Mouse (Mus musculus) intestine, postnatal 0 days (tissue): ENCODE measurements around the gene Krt16. TPM values are rescaled to one million over a fixed set of nuclear protein-coding genes. Genes with fewer than 3 reads are reported as not detected.
A peak's percentile ranks its signal among the peaks of the same experiment; 100 is the strongest.
"Not testable (repeated sequence)": the region's sequence is repeated elsewhere in the genome, so short reads cannot be mapped to it uniquely, and the experiment has no call there.

Source experiments
- ATAC-seq: fragments of 200-750 bp; cut with Nextera tagmentation; 2 replicates; pipeline ENCODE4 v1.8.0; 2017; ENCODE audit warnings: mild to moderate bottlenecking, moderate TSS enrichment, moderate library complexity
- H3K27ac ChIP-seq: fragments of 300-500 bp; sonication (generic); 2 replicates; pipeline ENCODE4 v1.5.1; 2014; ENCODE audit warnings: mild to moderate bottlenecking, low read depth, low read length, moderate library complexity
- H3K27me3 ChIP-seq: fragments of 300-500 bp; sonication (generic); replicated peaks from 2 replicates; pipeline ENCODE4 v1.6.1; 2014; ENCODE audit warnings: low read length, mixed read lengths; ENCODE audit not compliant: control insufficient read depth, insufficient read depth
- H3K36me3 ChIP-seq: fragments of 300-500 bp; sonication (generic); 2 replicates; pipeline ENCODE4 v1.6.1; 2014; ENCODE audit warnings: mild to moderate bottlenecking, moderate library complexity; ENCODE audit not compliant: control insufficient read depth, insufficient read depth
- H3K4me1 ChIP-seq: fragments of 300-500 bp; sonication (generic); replicated peaks from 2 replicates; pipeline ENCODE4 v1.6.1; 2014; ENCODE audit warnings: antibody characterized with exemption, low read length, mixed read lengths; ENCODE audit not compliant: control insufficient read depth, insufficient read depth
- H3K4me2 ChIP-seq: fragments of 300-500 bp; sonication (generic); replicated peaks from 2 replicates; pipeline ENCODE4 v1.6.1; 2014; ENCODE audit warnings: low read depth, mild to moderate bottlenecking, moderate library complexity
- H3K4me3 ChIP-seq: fragments of 300-500 bp; sonication (generic); 2 replicates; pipeline ENCODE4 v1.5.1; 2014; ENCODE audit warnings: low read depth, low read length
- H3K9ac ChIP-seq: fragments of 300-500 bp; sonication (generic); 2 replicates; pipeline ENCODE4 v1.6.1; 2014; ENCODE audit warnings: mild to moderate bottlenecking, low read depth, low read length
- H3K9me3 ChIP-seq: fragments of 300-500 bp; sonication (generic); 2 replicates; pipeline ENCODE4 v1.6.1; 2016; ENCODE audit warnings: mixed run types; ENCODE audit not compliant: control insufficient read depth
- CTCF ChIP-seq: sonication (generic); IDR thresholded peaks from 2 replicates; pipeline ENCODE4 v1.5.1; 2016; ENCODE audit warnings: low read depth, mild to moderate bottlenecking, control low read depth, antibody characterized with exemption, moderate library complexity
- WGBS: fragments of 180-500 bp; shearing (Covaris S2); extraction: QIAGEN DNeasy Blood & Tissue Kit; methylation state at CpG from one replicate; pipeline ENCODE4 v1.1.7; 2014; 5-methylcytosine and 5-hydroxymethylcytosine counted together
- polyA plus RNA-seq: library from polyadenylated mRNA; unstranded; fragments of >200 nt; fragmentation: Nextera tagmentation; extraction: Ambion mirVana; gene quantifications from 2 replicates; pipeline ENCODE4 v1.2.1, GENCODE M21; 2015

Krt16 gene
- polyA plus RNA-seq, 1 experiment from 2014 or later, result not detected

DNA sequence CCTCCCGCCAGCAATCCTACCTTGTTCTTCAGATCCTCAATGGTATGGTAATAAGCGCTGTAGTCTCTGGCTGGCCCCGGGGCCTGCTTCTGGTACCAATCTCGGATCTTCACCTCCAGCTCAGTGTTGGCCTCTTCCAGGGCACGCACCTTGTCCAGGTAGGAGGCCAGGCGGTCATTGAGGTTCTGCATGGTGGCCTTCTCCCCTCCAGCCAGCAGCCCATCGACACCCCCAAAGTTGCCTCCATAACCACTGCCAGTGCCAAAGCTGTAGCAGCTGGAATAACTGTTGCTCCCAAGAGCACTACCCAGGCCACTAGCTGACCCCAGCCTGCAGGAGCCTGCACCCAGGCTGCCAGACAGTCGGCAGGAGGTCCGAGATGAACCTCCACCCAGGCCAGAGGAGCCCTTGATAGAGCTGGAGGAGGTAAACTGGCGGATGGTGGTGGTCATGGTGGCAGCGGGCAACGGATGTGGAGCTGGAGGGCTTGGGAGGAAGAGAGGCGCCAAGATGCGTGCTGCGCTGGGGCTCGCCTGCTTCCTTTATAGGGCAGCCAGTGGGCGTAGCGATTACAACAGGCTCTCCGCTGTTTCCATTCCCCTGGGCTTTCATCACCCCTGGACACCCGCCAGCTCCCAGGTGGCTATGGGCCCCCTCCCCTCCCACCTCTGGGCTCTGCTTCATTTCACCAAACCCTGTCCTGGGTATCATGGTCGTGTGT is 12.0 kb upstream of the Krt16 start, which contains the start of gene Krt17:
Gene Krt17 (minus strand): TSS at position 516 of the 721 bp plus-strand sequence.
- Histone ChIP-seq H3K27me3 (no peaks in the 10 kb centered on the region), H3K36me3 (no peaks in the 10 kb centered on the region), H3K4me2 (no peak within 1 kb of the TSS), H3K9me3 (no peaks in the 10 kb centered on the region), H3K4me1 (no peaks in the 10 kb centered on the region), H3K9ac (no peak within 1 kb of the TSS), H3K4me3 (no peak within 1 kb of the TSS), H3K27ac (no peak within 1 kb of the TSS)
- ATAC-seq, result no peak
- 87% methylated on average over 20 of the region's 21 CpGs for WGBS
- no peak for TF ChIP-seq CTCF

DNA sequence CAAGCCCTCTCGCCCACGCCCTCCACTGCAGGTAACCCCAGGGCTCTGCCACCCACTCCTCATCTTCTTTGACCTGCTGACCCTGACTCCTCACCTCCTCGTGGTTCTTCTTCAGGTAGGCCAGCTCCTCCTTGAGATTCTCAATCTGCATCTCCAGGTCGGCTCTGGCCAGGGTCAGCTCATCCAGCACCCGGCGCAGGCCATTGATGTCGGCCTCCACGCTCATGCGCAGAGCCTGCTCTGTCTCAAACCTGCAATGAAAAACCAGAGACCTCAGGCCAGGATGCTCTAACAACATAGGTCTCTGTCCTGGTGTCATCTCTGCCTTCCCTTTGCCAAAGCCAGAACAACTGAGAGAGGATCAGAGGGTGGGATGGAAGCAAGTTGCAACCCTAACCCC is 10.4 kb upstream of the Krt16 start:
- no peak for TF ChIP-seq CTCF
- H3K27ac ChIP-seq, result no peak overlapping the region

DNA sequence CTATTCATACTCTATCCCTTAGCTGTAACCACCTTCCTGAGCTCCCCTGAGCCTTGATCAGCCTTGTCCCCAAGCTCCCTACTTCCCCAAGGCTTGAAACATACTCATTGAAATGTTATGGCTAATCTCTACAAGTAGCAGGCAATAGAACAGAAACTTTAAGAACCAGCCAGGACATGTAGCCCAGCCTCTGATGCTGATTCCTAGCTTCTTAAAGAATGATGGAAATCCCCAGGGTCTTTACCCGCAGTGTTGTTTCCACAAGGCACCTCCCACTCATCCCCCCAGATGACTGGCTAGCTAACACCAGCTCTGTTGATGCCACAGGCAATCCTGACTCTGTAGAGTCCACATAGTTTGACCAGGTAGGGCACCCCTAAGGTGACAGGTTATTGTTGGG is 9.3 kb upstream of the Krt16 start:
- H3K27me3 ChIP-seq, result 0 out of 2 replicates have a peak, but pooled peaks cover 4% of the 10 kb centered on the region
- TF ChIP-seq CTCF, result no peak
- no peak overlapping the region for H3K9ac ChIP-seq
- H3K4me3 ChIP-seq, result no peak overlapping the region
- no peaks in the 10 kb centered on the region for H3K4me1 ChIP-seq
- 75% methylated on average over 1 of the region's 1 CpGs for WGBS
- H3K27ac ChIP-seq, result no peak overlapping the region
- H3K36me3 ChIP-seq, result no peaks in the 10 kb centered on the region
- no peak overlapping the region for H3K4me2 ChIP-seq
- ATAC-seq, result no peak
- H3K9me3 ChIP-seq, result no peaks in the 10 kb centered on the region

More for the DNA sequence above, 10.4 kb upstream of the Krt16 start:
- Histone ChIP-seq H3K27me3 (0 out of 2 replicates have a peak, but pooled peaks cover 4% of the 10 kb centered on the region), H3K9me3 (no peaks in the 10 kb centered on the region), H3K4me1 (no peaks in the 10 kb centered on the region), H3K9ac (no peak overlapping the region), H3K36me3 (no peaks in the 10 kb centered on the region), H3K4me3 (no peak overlapping the region), H3K4me2 (no peak overlapping the region)
- ATAC-seq, result no peak
- WGBS, result 84% methylated on average over 9 of the region's 9 CpGs

DNA sequence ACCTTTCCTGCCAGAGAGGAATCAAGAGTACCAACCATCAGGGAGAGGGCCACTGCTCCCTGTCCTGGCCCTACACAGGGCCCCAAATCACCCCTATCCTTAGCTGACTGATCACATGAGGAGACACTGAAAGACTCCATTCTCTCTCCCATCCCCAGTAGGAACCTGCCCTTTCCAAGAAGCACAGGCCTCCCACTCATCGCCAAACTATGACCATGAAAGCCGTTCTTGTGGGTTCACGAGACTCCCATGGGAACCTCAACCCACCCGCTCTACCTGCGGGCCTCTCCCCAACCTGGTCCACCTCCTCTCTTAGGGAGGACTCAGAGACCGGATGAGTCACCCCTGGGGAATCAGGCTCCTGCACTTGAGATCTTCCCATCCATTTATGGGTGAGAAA is 6.8 kb upstream of the Krt16 start:
- no peaks in the 10 kb centered on the region for H3K9me3 ChIP-seq
- 0 out of 2 replicates have a peak, but pooled peaks cover 4% of the 10 kb centered on the region for H3K27me3 ChIP-seq
- no peak overlapping the region for H3K4me3 ChIP-seq
- H3K4me2 ChIP-seq, result no peak overlapping the region
- WGBS, result 90% methylated on average over 6 of the region's 6 CpGs
- TF ChIP-seq CTCF, result no peak
- no peaks in the 10 kb centered on the region for H3K4me1 ChIP-seq
- H3K27ac ChIP-seq, result no peak overlapping the region
- no peak for ATAC-seq
- no peak overlapping the region for H3K9ac ChIP-seq
- no peaks in the 10 kb centered on the region for H3K36me3 ChIP-seq

DNA sequence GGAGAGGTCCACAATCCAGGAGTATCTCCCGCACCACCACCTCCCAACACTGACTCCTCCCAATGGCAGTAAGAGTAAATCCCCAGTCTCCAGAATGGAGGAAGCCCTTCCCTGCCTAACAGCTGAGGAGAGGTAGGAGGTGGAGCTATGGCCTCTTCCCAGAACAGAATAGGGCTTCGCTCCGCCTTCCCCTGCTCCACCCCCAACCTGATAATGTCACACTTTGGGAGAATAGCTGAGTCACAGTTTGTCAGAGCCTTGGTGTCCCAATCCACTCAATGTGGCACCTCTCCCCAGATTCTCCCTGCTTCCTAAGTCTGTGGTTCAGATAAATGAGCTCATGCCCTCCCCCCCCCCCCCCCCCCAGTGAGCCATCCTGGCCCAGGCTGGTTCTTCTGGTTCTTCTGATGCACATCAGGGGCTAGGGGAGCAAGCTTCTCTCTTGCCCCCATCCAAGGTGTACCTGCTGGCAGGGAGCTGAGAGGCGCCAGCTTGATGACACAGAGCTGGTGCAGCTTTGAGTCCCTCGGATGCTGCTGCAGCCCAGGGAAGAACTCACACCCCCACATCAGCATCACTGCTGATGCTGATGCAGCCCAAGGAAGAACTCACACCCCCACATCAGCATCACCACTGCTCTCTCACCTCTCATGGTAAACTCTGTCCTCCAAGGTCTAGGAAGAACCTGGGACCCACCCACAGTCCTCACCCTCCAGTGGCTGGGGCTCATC is 5.8 kb upstream of the Krt16 start:
- Histone ChIP-seq H3K36me3 (no peaks in the 10 kb centered on the region), H3K4me3 (no peak overlapping the region), H3K27me3 (0 out of 2 replicates have a peak, but pooled peaks cover 4% of the 10 kb centered on the region), H3K9ac (no peak overlapping the region), H3K27ac (no peak overlapping the region), H3K4me2 (no peak overlapping the region), H3K9me3 (no peaks in the 10 kb centered on the region), H3K4me1 (no peaks in the 10 kb centered on the region)
- 0 out of 2 replicates have a peak, but pooled peaks have one; percentile 22 for ATAC-seq
- 55% methylated on average over 5 of the region's 5 CpGs for WGBS
- TF ChIP-seq CTCF, result no peak

DNA sequence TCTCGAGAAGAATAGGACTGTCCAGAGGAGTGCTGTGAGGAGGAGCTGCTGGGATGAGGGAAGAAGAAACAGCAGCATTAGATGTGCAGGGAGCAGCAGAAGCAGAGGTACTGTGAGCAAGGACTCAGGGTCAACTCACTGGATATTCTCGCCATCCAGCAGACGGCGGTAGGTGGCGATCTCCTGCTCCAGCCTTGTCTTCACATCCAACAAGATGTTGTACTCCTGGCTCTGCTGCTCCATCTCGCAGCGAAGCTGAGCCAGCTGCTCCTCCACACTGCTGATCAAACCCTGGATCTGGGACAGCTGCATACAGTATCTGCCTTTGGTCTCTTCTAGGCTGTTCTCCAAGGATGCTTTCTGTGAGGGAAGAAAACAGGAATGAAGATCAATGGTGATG is 2.2 kb downstream of the Krt16 start:
- not testable (repeated sequence) for H3K9ac ChIP-seq, H3K4me2 ChIP-seq, ATAC-seq, H3K9me3 ChIP-seq, H3K4me3 ChIP-seq, H3K4me1 ChIP-seq, H3K27me3 ChIP-seq, H3K27ac ChIP-seq, H3K36me3 ChIP-seq
- WGBS, result 59% methylated on average over 7 of the region's 7 CpGs
- peak; percentile 20; the same call in 1 of the 2 replicates for TF ChIP-seq CTCF

DNA sequence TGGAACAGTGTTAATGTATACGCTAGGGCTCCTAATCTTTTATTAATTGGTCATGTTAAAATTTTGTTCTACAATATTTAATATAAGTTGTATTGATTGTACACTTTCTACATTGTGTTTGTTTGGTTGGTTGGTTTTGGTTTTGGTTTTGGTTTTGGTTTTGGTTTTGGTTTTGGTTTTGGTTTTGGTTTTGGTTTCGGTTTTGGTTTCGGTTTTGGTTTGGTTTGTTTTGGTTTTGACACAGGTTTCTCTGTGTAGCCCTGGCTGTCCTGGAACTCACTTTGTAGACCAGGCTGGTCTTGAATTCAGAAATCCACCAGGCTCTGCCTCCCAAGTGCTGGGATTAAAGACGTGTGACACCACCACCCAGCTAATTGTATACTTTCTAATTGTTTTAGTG is 8.4 kb downstream of the Krt16 start:
- not testable (repeated sequence) for ATAC-seq, H3K36me3 ChIP-seq, H3K4me3 ChIP-seq, H3K9ac ChIP-seq, H3K4me2 ChIP-seq, H3K27ac ChIP-seq, H3K9me3 ChIP-seq, H3K27me3 ChIP-seq, H3K4me1 ChIP-seq
- 87% methylated on average over 4 of the region's 4 CpGs for WGBS
